Mouse (Mus musculus) cerebellum, adult 8-10 months (tissue): ENCODE measurements around the gene Ago4.
"Not testable (repeated sequence)": the region's sequence is repeated elsewhere in the genome, so short reads cannot be mapped to it uniquely, and the experiment has no call there.

Experiments
- DNase-seq: peaks from one replicate; pipeline ENCODE4 v3.0.0; 2022

Ago4 gene

GRCm38 (mm10) chr4:126532827-126533728 lies at the start of gene Ago4:
Gene Ago4 (minus strand): TSS chr4:126533472.
- DNase-seq: peak; percentile 35

DNA sequence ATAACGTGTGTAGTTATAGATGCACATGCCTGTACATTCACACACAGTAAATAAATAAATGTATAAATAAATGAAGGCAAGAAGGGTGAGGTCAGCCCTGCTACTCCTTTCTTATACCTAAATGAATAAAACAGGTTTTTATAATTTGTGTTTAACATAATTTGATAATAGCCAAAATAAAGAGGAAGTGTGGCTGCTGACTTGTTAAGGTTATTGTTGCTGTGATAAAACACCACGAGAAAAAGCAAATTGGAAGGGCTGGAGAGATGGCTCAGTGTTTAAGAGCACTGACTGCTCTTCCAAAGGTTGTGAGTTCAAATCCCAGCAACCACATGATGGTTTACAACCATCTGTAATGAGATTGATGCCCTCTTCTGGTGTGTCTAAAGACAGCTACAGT lies 45.8 kb upstream of the Ago4 start:
- no peak for DNase-seq

GRCm38 (mm10) chr4:126577920-126578319 lies 44.6 kb upstream of the Ago4 start:
- DNase-seq: no peak

DNA sequence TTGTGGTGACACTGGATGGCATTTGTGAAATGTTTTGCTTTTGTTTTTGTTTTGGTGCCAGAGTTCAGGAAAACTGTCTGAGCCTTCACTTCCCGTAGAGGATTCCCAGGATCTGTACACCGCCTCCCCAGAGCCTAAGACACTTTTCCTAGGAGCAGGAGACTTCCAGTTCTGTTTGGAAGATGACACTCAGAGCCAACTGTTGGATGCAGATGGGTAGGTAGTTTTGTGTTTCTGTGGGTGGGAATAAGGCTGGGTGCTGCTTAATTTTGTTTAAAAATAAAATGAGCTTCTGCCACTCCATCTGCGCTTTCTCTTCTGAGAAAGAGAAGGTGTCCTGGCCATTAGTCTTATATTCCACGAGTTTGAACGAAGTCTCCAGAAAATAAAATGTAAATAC lies 43.0 kb upstream of the Ago4 start:
- no peak for DNase-seq

GRCm38 (mm10) chr4:126569783-126570182 lies 36.5 kb upstream of the Ago4 start:
- DNase-seq: no peak

DNA sequence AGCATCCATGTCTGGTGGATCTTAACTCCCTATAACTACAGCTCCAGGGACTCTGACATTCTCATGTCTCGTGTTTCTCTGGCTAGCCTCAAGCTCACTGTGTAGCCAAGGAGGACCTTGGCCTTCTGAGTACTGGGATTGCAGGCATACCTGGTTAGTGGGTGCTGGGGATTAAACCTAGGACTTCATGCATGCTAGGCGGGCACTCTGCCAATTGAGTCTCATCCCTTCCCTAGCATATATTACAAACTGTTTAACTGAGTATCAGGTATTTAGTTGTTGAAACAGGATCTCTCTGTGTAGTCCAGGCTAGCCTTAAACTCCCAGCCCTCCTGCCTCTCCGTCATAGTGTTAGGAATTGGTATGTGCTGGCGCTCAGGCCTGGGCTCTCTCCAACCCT lies 34.0 kb upstream of the Ago4 start:
- DNase-seq: no peak

DNA sequence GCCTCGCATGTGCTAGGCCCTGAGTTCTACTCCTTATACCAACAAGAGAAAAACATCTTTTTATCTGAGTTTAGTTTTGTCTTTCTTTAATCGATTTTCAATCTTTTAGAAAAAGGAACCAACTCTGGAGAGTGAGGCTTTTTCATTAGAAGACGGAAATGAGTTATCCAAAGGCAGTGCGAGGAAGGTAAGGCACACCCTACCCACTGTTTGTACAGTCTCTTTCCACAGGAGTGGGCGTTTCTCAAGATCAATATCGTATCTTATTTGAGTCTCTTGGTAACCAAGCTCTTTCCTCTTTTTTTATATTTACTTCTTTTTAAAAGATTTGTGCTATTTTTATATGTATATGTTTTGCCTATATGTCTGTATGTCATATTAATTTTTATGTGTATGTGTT lies 30.5 kb upstream of the Ago4 start:
- DNase-seq: no peak

GRCm38 (mm10) chr4:126556809-126557711 lies 23.8 kb upstream of the Ago4 start, which contains the start of gene Clspn:
Gene Clspn (plus strand): TSS chr4:126556935.
- peak; percentile 62 for DNase-seq

- DNase-seq: peak; percentile 27
Observed at GRCm38 (mm10) chr4:126554462-126554861, 21.2 kb upstream of the Ago4 start.

DNA sequence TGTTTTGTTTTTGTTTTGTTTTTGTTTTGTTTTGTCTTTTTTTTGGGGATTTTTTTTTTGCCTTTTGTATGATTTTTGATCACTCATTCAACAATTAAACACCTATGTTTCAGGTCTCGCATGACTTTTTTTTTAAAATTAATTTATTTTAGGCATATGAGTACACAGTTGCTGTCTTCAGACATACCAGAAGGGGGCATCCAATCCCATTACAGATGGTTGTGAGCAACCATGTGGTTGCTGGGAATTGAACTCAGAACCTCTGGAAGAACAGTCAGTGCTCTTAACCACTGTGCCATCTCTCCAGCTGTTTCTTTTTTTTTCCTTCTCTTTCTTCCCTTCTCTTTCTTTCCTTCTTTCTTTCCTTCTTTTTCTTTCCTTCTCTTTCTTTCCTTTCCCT lies 20.4 kb upstream of the Ago4 start:
- DNase-seq: no peak

DNA sequence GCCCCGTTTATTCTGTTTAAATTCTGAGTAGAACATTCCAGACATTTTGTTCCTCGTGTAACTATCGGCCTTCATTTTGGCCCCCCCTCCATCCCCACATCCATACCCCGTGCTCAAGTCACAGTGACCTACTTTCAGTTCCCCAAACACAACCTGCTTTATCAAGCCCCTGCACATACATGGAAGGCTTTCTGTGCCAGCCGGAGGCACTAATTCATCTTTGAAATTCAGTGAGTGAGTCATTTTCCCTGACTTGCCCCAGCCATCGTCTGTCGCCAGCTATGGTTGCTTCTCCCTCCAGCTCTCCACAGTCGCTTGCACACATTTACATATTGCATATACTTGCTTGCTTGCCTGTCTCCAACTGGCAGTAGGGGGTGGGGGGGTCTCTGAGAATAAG lies 19.8 kb upstream of the Ago4 start:
- no peak for DNase-seq

DNA sequence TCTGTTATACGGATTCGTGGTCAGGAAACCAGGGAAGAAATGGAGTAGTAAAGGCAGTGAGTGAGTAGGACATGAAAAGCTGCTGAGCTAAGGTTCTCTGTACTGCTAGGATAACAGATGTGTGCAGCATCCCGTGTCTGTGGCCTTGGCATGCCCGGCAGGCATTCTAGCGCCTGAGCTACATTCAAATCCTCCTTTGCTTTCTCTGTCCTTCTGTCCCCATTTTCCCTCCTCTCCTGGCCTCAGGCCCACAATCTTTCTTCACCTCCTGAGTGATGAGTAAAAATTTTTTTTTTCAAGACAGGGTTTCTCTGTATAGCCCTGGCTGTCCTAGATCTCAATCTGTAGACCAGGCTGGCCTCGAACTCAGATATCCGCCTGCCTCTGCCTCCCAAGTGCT lies 18.9 kb upstream of the Ago4 start:
- DNase-seq: no peak

DNA sequence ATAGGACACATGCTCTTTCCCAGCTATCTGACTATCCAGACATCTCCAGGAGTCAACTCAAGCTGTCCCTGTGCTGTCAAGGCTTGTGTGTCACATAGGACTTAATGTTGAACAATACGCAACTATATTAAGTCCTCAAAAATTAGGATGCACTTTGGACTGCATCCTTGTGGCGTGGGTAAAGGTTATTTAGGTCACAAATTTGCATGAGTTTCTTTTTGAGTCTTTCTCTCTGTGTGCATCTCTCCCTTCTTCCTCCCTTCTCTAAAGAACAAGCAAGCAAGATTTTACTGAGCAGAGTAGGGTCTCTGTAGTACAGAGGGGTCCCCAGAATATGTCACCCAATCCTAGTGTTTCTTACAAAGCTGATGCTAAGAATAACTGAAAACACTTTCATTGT lies 12.9 kb upstream of the Ago4 start:
- no peak for DNase-seq

DNA sequence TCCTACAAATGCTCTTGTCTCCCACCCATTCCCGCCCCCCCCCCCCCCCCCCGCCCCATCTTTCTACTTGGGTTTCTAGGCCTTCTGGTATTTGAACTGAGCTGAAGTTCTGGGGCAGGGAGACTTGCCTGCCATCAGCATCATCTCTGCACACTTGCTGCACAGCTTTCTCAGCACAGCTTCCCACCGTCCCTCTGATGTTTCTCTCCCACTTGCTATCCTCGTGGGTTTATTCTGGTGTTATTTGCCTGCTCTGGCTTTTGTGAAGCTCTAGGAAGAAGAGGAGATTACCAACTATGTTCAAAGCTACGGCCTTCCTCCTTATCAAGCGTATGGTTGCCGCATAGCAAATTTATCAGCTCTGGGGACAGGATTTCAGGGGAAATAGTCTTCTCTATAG lies 12.4 kb upstream of the Ago4 start:
- DNase-seq: no peak

GRCm38 (mm10) chr4:126545016-126545415 lies 11.7 kb upstream of the Ago4 start:
- DNase-seq: no peak

GRCm38 (mm10) chr4:126542838-126543237 lies 9.6 kb upstream of the Ago4 start:
- DNase-seq: no peak

GRCm38 (mm10) chr4:126540487-126541071 lies 7.3 kb upstream of the Ago4 start:
- DNase-seq: no peak

DNA sequence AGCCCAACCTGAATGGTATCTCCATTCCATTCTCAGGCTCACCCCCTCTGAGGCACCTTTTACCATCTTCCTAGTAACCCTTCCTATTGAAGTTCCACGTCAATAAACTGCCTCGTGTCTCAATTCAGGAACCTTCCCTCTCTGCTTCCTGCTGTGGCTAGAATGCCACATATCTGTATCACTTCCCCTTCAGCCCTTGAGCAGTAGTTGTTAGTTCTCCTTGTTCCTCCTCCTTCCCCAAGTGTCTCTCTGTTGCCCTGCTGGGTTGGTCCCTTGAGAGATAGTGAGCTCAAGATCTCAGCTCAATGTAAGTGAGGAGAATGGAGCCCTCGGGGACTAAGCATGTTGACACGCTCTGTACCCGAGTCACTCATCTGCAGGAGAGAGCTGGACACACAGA lies 3.6 kb upstream of the Ago4 start:
- no peak for DNase-seq

DNA sequence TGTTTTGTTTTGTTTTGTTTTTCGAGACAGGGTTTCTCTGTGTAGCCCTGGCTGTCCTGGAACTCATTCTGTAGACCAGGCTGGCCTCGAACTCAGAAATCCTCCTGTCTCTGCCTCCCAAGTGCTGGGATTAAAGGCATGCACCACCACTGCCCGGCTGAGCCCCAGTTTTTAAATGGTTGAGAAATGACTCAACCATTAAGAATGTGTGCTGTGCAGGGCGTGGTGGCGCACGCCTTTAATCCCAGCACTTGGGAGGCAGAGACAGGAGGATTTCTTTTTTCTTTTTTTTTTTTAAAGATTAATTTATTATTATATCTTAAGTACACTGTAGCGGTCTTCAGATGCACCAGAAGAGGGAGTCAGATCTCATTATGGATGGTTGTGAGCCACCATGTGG lies 2.4 kb upstream of the Ago4 start:
- DNase-seq: not testable (repeated sequence)

GRCm38 (mm10) chr4:126533729-126534070 lies 428 bp upstream of the Ago4 start:
- DNase-seq: peak; percentile 56

- no peak for DNase-seq
Observed at GRCm38 (mm10) chr4:126532292-126532691, 980 bp downstream of the Ago4 start.

DNA sequence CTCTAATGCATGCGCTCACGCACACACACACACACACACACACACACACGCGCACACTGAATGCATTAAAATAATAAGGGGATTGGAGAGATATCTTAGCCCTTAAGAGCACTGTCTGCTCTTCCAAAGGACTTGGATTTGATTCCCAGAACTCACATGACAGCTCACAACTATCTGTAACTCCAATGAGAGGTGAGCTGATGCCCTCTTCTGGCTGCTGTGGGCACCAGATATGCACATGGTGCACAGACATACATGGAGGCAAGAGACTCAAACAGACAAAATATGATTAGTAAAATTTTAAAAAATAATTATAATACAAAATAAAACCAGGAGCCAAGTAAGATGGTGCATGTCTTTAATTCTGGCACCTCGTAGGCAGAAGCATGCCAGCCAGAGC lies 6.4 kb downstream of the Ago4 start:
- no peak for DNase-seq

DNA sequence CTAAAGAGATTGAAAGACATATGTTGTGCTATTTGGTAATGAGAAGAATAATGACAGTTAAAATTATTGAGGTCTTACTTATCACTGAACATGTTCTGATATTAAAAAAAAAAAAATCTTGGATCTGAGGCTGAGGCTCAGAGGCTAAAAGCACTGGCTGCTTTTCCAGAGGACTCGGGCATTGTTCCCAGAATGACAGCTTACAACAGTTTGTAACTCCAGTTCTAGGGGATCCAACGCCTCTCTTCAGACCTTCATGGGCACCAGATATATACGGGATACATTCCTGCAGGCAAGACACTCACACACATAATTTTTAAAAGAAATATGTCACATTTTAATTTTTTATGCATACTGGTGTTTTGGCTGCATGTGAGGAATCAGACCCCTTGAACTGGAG lies 7.1 kb downstream of the Ago4 start:
- no peak for DNase-seq
